Mouse (Mus musculus) thymus, postnatal 25 days (tissue): ENCODE measurements at regions not wholly inside any gene's neighbourhood (a gene's known extent, or its start where the extent isn't known, plus 50 kb on each side); places are given as distances from the start of the nearest gene placed in this dataset.

Experiments
- DNase-seq: peaks from one replicate; pipeline ENCODE4 v3.0.0; 2022

GRCm38 (mm10) chr12:119026311-119026710, 60.1 kb upstream of the Abcb5 start:
- peak; percentile 41 for DNase-seq

DNA sequence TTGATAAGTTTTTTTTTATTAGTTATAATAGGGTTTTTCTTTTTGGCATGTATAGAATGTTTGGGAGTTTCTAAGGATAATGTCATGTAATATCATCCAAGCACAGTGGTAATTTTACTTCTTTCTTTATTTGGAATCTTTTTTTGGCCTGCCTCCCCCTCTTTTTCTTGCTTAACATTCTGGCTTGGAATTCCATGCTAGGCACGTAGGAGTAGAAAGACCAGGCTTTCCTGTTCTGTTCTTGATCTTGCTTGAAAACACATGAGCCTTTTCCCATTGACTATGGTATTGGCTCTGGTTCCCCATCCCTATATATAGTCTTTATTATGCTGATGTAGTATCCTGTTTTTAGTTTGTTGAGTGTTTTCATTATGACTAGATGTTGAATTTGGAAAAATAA, 57.8 kb upstream of the Abcb5 start:
- no peak for DNase-seq
